Mouse (Mus musculus) splenic B cell, adult 2 months (primary cell): ENCODE results near the gene Golga5.
A peak's percentile ranks its signal among the peaks of the same experiment; 100 is the strongest.

Experiments
- DNase-seq: peaks from one replicate; pipeline ENCODE4 v3.0.0-alpha.2; 2011; ENCODE audit warnings: low read depth, low spot score
- H3K27me3 ChIP-seq: 2 replicates; pipeline ENCODE4 v1.6.1; 2012; ENCODE audit warnings: mild to moderate bottlenecking, low read length, moderate library complexity, mixed read lengths; ENCODE audit not compliant: control insufficient read depth, poor library complexity, insufficient read depth, severe bottlenecking
- H3K36me3 ChIP-seq: 2 replicates; pipeline ENCODE4 v1.6.1; 2012; ENCODE audit warnings: mild to moderate bottlenecking, low read length, moderate library complexity, mixed read lengths; ENCODE audit not compliant: control insufficient read depth, poor library complexity, insufficient read depth, severe bottlenecking

The Golga5 gene

GRCm38 (mm10) chr12:102437952-102438351 lies 31.0 kb upstream of the Golga5 start:
- Histone ChIP-seq H3K27me3 (no peaks in the 10 kb centered on the region), H3K36me3 (no peaks in the 10 kb centered on the region)
- no peak for DNase-seq

DNA sequence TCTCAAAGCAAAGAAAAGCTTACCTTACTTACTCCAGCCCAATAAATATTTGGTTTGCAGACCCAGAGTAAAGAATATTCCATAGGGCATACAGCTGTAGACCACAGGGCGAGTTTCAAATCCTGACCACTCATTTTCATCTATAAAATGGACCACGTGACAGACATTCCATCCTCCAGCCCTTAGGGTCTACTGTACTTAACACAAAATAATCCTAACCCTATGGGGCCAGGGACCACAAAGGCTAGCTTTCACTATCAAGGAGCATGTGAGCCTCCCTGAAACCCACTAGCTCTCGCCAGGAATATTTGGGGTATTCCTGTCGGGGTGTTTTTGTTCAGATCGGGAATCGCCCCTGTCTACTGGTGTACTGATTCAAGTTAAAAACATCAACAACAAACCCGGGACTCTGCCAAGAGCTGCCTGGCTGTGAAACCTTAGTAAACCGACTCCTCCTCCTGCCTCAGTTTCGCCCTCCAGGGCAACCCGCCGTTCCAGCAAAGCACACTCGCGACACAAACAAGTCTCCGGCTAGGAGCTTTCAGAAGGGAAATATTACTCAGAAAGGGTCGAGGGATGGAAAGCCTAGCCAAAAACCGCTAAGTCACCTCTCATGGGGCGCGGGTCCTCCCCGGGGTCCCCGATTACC lies 29.8 kb upstream of the Golga5 start:
- H3K36me3 ChIP-seq: no peaks in the 10 kb centered on the region
- no peak for DNase-seq
- no peaks in the 10 kb centered on the region for H3K27me3 ChIP-seq

DNA sequence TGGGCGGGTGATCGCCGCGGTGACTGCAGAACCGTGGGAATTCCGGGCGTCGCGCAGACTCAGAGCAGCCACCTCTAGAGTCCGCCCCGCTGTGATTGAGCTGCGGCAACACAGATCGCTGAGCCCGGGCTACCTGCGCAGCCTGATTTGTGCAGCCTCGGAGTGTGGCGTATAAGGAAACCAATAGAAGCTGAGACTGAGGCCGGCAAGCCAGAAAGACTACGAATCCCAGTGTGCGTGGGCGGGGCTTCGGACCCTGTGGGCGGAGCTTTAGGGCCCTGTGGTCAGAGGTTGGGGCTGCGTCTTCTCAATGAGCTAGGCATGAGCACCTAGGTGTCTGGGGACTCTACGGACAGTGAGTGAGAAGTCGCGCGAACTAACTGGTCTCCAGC lies 29.3 kb upstream of the Golga5 start, which contains the start of gene Lgmn:
Lgmn (minus strand) TSS at position 182 of the 392 bp plus-strand sequence.
- peak; percentile 98 for DNase-seq
- H3K36me3 ChIP-seq: no peaks in the 10 kb centered on the region
- no peaks in the 10 kb centered on the region for H3K27me3 ChIP-seq

DNA sequence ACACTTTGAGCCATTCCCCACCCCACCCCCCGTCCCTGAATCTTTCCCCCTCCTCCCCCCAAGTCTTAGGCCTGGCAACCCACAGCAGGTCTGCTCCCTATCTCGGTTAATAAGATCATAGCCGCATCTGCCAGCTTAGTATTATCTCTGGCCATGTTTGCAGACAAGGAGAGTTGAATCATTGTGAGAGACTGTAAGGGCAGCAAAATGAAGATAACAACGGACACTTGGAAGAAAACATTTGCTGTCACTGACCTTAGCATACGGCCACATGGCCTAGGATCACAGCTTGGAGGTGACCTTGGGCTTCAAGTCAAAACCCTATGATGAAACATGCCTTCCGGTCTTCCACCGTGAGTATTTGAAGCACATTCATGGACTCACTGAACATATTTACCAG lies 28.4 kb upstream of the Golga5 start:
- H3K27me3 ChIP-seq: no peaks in the 10 kb centered on the region

DNA sequence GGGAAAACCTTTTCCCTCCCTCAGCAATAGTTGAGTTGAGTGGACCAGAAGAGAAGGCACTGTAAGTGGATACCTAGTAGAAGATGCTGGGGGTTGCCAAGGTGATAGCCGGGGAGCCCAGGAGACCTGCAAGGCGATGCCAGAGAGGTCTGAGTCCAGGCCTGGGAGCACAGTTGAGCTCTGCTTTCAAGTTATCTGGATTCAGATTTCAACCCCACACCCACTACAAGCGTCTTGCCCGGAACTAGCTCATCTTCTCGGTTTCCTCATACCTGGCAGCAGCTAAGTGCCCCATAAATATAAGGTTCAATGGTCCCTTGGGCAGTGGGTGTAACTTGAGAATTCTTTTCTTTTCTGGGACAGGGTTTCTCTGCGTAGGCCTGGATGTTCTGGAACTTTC lies 27.8 kb upstream of the Golga5 start:
- Histone ChIP-seq H3K36me3 (no peaks in the 10 kb centered on the region), H3K27me3 (no peaks in the 10 kb centered on the region)
- DNase-seq: no peak

More for the DNA sequence above, 28.4 kb upstream of the Golga5 start:
- DNase-seq: no peak
- H3K36me3 ChIP-seq: no peaks in the 10 kb centered on the region

DNA sequence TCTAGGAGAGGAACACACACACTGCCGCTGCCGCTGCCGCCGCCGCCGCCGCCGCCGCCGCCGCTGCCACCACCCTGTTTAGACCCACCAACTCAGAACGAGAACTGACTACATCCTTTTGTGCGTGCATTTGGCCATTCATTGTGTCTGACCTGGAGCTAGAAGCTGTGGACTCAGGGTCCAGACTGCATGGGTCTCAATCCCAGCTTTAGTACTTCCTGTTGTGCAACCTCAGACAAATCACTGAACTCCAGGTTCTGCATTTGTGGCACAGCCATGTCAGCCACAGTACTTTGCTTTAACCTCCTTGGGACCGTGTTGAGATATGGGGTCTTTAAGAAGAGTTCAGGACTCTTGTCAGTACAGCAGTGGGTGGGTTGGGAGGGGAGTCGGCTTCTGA lies 26.3 kb upstream of the Golga5 start:
- H3K27me3 ChIP-seq: no peaks in the 10 kb centered on the region
- DNase-seq: no peak

GRCm38 (mm10) chr12:102443676-102444075 lies 25.3 kb upstream of the Golga5 start:
- Histone ChIP-seq H3K27me3 (no peaks in the 10 kb centered on the region), H3K36me3 (no peaks in the 10 kb centered on the region)
- no peak for DNase-seq

More for the DNA sequence above, 26.3 kb upstream of the Golga5 start:
- H3K36me3 ChIP-seq: no peaks in the 10 kb centered on the region

GRCm38 (mm10) chr12:102445436-102445835 lies 23.5 kb upstream of the Golga5 start:
- peak; percentile 72 for DNase-seq
- Histone ChIP-seq H3K36me3 (no peaks in the 10 kb centered on the region), H3K27me3 (no peaks in the 10 kb centered on the region)

DNA sequence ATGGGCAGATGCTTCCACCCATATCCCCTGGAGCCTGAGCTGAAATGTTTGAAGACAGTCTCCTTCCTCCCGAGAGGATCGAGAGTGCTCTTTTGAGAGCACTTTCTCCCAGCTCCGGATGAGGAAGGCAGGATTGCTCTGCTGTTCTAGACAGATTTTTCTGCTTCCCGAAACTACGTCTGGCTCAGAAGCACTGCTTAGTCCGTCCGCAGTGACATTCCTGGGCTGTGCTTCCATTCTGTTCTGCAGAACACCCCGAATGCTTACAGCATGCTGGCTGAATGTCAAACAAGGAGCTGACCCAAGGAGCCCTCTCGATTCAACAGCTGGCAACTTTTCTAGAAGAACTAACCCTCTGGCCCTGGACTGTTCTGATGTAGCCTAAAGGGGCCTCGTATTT lies 18.5 kb upstream of the Golga5 start:
- H3K36me3 ChIP-seq: no peaks in the 10 kb centered on the region
- no peaks in the 10 kb centered on the region for H3K27me3 ChIP-seq
- no peak for DNase-seq

GRCm38 (mm10) chr12:102451126-102451851 lies 17.6 kb upstream of the Golga5 start:
- DNase-seq: peak; percentile 87
- Histone ChIP-seq H3K36me3 (no peaks in the 10 kb centered on the region), H3K27me3 (no peaks in the 10 kb centered on the region)

- Histone ChIP-seq H3K27me3 (no peaks in the 10 kb centered on the region), H3K36me3 (no peaks in the 10 kb centered on the region)
- DNase-seq: peak; percentile 92
Measured at GRCm38 (mm10) chr12:102453581-102453980, 15.4 kb upstream of the Golga5 start.

DNA sequence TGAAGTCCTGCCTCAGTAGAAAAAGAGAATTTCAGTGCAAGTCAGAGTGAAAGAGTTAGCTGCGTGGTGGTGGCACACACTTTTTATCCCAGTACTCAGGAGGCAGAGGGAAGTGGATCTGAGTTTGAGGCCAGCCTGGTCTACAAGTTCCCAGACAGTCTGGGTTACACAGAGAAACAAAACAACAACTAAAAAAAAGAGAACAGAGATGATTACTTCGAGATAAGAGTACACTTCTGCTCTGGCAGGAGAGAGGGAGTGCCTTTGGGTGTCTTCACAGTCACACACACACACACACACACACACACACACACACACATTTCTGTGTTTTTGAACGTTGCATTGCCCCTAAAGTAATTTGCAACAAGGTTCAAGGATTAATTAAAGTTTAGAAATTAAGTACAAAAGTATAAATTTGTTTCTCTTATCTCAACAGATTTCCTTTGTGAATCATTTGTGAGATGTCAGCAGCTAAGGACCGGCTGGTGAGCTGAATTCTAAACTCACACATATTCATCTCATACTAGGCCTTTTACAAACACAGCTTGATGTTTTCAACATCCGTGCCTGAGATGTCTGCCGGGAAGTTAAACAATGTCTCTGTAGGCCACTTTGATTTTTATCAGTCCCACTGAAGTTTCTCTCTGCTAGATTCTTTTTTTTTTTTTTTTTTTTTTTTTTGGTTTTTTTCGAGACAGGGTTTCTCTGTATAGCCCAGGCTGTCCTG lies 12.3 kb upstream of the Golga5 start:
- H3K27me3 ChIP-seq: no peaks in the 10 kb centered on the region
- peak; percentile 38 for DNase-seq
- no peaks in the 10 kb centered on the region for H3K36me3 ChIP-seq

DNA sequence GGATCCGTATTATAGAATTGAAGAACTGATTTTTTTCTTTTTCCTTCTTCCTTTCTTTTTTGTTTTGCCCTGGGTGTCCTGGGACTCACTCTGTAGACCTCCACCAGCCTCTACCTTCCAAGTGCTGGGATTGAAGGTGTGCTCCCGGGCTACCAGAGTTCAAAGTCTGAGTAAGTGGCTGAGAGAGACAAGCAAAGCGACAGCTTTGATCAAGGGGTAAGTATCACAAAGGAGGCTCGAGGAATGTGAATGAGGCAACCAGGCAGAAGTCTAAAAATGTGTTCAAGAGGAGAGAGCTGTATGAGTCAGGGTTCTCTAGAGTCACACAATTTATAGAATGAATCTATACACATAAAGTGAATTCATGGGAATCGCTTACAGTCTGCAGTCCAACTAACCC lies 8.9 kb upstream of the Golga5 start:
- Histone ChIP-seq H3K27me3 (no peaks in the 10 kb centered on the region), H3K36me3 (no peaks in the 10 kb centered on the region)
- no peak for DNase-seq

DNA sequence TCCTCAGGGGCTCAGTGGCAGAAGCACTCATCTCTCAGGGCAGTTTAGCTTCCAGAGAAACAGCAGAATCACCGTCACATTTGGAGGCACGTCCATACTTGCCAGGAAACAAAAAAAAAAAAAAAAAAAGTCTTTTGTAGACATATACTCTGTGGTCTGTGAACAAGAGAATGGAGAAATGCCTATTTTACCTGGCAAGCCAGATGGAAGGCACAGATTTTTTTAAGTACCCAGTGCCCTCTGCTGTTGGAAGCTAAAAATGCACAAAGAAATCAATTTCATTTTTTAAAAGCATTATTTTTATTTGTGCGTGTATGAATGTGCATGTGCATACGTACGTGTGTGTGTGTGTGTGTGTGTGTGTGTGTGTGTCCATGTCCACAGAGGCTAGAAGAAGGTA lies 7.8 kb upstream of the Golga5 start:
- no peaks in the 10 kb centered on the region for H3K27me3 ChIP-seq
- DNase-seq: peak; percentile 76

GRCm38 (mm10) chr12:102464650-102465049 lies 4.3 kb upstream of the Golga5 start:
- Histone ChIP-seq H3K27me3 (no peaks in the 10 kb centered on the region), H3K36me3 (no peaks in the 10 kb centered on the region)
- DNase-seq: peak; percentile 49

More for the DNA sequence above, 7.8 kb upstream of the Golga5 start:
- H3K36me3 ChIP-seq: no peaks in the 10 kb centered on the region
